Mouse (Mus musculus) left cerebral cortex, postnatal 14 days (tissue): Measurements from ENCODE around the gene Pnpla3. TPM values are rescaled to one million over a fixed set of nuclear protein-coding genes. Genes with fewer than 3 reads are reported as not detected.
"Not testable (repeated sequence)": the region's sequence is repeated elsewhere in the genome, so short reads cannot be mapped to it uniquely, and the experiment has no call there.

ENCODE experiments used
- DNase-seq, 2 experiments: peaks; one replicate each; pipeline ENCODE4 v3.0.0; 2021 to 2022; ENCODE audit warnings: low spot score in 2 of 2, mixed read lengths in 1 of 2
- intact Hi-C: fragments of 180-260 bp; cut with DNase I; formaldehyde crosslinking; loops from one replicate; pipeline ENCODE4 v1.15.1; 2025
- long read RNA-seq, 2 experiments: library from polyadenylated mRNA; stranded (forward); transcript quantifications; one replicate each; pipeline ENCODE4 v2.0.0; 2021
- total RNA-seq, 2 experiments: library from RNA; stranded (reverse); gene quantifications; 2 replicates each; pipeline ENCODE4 v1.2.3; 2021

Pnpla3 gene
- total RNA-seq: 10 to 100 TPM in 1 of 2 experiments, 1 to 10 TPM in 1; 7.6 to 10.2 TPM
- long read RNA-seq, experiment 1, partial matches to known transcripts: 0 of 1 reads
- long read RNA-seq, experiment 1, other reads (novel, unspliced or antisense): 1 of 1 reads
- long read RNA-seq, experiment 2, partial matches to known transcripts: 0 of 5 reads
- long read RNA-seq, experiment 2, other reads (novel, unspliced or antisense): 5 of 5 reads

DNA sequence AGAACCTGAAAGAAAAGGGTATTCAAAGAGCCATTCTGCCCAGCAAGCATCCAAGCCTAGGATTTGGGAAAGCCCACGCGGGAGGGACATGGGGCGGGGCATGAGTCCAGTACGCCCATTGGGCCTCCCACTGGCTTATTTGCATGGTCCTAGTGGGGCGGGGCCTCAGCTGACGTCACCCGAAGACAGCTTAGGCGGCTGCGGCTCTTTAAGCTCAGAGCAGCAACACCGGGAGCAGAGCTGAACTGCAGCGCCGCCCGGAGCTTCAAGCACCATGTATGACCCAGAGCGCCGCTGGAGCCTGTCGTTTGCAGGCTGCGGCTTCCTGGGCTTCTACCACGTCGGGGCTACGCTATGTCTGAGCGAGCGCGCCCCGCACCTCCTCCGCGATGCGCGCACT, at the start of gene Pnpla3:
Gene Pnpla3, plus strand, starts transcription at position 238 of the 400 bp plus-strand sequence.
- DNase-seq: peak; percentile 97 to 98
- intact Hi-C loops: loop anchor here (5.0 to 10.0 kb wide), 2 partner anchors 53 to 95 kb away; no protein-coding TSS in a partner anchor

DNA sequence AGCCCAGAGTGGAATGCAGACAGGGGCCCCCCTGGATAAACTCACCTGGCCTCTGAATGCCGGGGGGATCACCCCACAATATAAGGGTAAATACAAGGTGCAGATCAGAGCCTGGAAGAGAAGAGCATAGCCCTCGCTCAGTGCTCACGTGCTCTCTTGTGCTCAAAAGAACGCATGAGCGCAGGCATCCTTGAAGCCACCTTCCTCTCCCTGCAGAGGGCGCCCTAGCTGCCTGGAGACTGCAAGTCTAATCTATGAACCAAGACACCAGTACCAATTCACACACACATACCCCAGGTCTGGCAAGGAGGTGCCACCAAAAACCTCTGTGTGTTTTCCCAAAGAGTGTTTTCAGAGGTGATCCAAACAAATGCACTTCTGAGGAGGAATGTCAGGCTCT, 47.0 kb upstream of the Pnpla3 start:
- DNase-seq: peak in 1 of 2 experiments; percentile 48
- intact Hi-C loops: loop anchor here (2.0 kb wide), 1 partner anchor 510 kb away; no protein-coding TSS in a partner anchor

DNA sequence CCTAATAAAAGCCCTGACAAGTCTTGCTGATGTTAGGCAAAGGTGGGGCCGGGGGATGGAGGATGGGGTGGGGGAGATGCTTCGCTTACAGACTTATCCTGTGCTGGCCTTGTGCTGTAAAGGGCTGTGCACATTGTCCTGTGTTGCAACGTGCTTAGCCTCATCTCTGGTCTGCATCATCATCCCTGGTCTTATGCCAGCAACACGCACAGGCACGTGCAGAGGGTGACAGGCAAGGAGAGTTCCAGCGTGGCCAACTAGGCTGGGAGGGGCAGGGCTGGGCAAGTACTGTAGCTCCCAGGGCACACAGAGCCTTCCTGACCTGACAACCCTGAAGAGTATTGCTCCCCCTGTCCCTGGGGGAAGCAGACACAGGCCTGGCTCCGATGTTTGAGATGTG, 46.6 kb upstream of the Pnpla3 start:
- no peak for DNase-seq
- intact Hi-C loops: loop anchor here (2.0 kb wide), 1 partner anchor 510 kb away; no protein-coding TSS in a partner anchor

DNA sequence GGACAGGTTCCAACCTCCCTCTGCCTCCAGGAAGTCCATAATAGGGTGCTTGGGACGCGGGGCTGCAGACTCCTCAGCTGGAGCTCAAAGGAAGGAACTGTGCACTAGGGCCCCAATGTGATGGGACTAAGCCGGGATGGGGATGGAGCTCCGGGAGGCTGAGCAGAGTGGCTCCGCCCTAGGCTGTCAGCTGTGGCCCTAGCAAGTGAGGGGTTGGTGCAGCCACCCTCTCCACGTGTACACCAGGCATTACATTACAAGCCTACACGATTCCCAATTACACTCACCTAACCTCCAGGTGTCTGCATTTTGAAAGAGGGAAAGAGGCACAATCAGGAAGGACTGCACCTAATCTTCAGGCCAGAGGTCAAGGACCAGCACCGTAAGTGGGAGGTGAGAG, 44.6 kb upstream of the Pnpla3 start, which contains the start of gene Pnpla5:
Gene Pnpla5, minus strand, starts transcription at position 101 of the 400 bp plus-strand sequence.
- intact Hi-C loops: no loop called here
- DNase-seq: no peak

DNA sequence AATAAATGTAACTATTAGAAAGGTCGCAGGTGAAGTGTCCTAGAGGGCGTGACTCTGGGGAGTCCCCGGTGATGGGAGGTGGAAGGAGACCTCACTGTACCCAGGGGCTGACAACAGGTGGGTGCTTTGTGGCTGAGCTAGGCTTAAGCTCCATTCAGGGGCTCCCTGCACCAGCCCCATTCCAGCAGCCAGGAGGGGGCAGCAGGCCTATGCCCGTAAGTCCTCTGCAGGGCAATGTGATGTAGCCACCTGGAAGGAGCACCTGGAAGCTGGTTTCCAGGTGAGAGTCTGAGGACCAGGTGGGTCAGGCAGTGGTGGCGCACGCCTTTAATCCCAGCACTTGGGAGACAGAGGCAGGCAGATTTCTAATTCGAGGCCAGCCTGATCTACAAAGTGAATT, 43.6 kb upstream of the Pnpla3 start:
- intact Hi-C loops: no loop called here
- DNase-seq: no peak

DNA sequence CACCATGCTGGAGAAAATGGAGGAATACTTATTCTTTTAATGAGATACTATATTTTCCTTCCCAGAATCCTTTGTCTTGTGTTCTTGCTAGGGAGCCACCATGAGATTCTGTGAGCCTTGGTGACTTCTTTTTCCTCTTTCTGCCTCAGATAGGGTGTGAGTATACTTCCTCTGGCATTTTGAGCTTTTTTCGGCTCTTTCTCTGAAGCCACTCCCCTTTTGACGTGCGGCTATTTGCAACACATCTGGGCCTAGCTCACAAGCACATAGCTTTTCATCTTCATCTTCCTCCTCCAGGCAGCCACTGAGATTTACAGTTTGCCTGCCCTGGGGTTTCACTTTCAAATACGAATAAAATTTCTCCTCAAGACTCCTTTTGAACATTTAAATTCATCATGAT, 41.2 kb upstream of the Pnpla3 start:
- intact Hi-C loops: no loop called here
- no peak for DNase-seq

DNA sequence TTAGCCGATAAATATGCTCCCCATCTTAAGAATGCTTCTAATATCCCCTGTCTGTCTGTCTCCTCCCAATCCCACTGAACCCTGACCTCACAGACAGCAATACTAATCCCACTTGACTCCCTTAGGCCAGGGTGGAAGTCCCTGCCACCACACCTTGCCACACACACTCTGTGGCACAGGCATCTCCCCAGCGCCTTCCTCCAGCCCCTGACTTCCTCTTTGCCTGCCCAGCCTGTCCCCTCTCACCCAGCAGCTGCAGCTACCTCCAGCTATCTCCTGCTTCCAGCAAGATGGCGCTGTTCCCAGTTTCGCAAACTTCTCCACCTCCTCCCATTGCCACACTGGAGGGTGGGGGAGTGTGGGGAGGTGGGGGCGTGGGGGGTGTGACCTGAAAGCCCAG, 40.8 kb upstream of the Pnpla3 start:
- intact Hi-C loops: no loop called here
- DNase-seq: no peak

DNA sequence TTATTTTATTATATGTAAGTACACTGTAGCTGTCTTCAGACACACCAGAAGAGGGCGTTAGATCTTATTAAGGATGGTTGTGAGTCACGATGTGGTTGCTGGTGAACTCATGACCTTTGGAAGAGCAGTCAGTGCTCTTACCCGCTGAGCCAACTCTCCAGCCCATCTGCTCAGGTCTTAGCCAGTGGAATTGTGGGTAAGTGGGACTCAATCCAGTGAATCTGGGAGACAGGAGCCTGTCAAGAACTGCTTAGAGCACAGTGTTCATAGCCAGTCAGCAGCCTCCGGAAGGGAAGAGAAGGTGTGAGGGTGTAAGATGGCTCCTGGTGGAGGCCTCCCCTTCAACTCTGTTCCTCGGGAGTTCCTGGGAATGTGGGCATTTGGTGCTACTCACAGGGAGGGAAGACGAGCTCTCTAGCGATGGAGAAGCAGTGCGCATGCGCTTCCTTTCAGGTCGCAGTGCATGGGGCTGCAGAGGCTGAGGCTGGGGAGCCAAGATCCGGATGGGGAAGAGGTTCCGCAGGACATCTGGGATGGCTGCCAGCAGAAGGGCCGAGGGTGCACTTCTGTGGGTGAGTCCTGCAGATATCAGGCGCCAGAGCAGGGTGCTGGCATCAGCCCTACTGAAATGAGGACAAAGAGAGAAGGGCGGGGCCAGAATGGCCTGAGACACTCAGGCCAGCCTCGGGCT, 36.4 kb upstream of the Pnpla3 start:
- intact Hi-C loops: no loop called here
- peak in 1 of 2 experiments; percentile 10 for DNase-seq

DNA sequence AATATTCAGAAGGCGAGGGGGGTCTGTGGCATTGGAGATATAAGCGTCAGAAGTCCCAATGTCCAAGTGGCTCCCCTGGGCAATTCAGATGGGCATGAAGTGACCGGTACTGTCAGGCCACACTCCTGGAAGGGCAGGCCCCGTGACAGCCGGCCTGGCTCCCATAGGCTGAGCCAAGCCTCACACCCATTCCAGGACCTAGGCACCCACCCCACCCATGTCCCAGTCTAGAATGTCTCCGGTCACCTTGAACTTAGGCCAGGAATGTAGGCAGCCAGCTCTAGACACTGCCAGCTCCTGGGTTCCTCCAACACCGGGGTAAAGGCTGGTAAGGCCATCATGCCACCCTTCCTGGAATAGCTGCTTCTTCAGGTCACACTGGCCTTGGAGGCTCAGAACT, 35.7 kb upstream of the Pnpla3 start:
- DNase-seq: no peak
- intact Hi-C loops: no loop called here

DNA sequence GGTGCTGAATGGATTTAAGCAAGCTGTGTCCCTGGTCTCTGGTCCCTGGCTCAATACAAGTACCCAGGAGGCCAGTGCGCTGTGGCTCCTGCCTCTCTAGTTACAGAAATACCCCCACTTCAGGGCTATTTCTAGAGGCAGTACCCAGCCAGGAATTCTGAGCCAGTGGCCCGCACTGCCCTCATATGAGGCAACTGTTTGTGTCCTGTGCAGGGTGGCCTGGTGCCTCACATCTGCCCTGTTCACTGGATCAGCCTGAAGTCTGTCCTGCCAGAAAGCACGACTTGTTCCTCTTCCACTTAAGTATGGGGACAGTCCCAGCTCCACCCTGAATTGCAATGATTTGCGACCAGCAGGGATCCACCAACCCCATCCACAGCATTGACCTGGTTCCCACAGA, 34.2 kb upstream of the Pnpla3 start:
- intact Hi-C loops: no loop called here
- DNase-seq: no peak

DNA sequence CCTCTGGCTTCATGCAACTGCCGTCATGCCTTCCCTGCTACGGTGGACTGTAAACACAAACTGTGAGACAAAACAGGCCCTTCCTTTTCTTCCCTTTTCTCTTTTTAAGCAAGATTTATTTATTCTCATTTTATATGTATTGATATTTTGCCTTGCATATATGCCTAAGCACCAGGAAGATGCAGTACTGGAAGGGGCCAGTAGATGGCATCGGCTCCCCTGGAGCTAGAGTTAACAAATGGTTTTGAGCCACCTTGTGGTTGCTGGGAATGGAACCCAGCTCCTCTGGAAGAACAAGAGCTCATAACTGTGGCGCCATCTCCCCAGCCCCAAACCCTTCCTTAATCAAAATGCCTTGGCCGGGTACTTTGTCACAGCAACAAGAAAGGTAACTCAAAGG, 32.2 kb upstream of the Pnpla3 start:
- no peak for DNase-seq
- intact Hi-C loops: no loop called here

DNA sequence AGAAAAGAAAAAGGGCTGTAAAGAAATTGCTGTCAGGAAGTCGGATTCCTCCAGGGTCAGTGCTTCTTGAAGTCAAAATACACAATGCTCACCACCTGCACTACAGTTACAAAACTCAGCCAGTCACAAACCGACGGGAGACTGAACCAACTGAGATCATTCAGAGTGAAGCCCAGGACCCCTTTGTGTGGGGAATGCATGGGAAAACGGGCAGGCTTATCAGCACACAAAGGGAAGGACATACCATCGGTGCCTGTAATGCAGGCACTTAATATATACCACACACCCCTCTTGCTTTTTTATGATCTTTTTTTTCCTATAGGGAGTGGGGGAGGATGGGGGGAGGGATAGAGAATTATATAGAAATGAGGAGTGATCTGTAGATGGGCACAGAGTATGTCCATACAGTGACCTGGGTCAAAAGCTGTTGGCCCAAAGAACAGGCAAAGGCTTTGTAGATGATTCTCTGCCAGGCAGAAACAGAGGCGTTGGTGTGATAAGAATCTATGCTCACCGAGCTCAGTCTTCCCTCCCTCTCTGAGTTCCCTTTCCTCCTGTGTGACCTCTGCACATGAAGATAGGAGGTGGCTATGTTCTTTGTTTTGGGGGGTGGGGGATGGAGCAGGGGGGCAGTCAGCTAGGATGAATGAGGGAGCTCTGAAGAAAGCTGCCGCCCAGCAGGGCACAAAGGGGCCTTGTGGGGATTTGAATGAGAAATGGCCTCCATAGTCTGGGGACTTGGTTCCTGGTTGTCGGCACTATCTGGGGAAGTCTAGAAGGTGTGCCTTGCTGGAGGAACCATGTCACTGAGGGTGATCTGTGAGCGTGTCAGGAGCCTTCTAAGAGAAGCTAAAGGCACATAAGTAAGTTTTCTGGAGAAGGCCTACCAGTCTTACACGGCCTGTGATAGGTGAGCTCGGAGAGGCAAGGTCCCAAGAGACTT, 30.9 kb upstream of the Pnpla3 start:
- intact Hi-C loops: no loop called here
- DNase-seq: no peak

DNA sequence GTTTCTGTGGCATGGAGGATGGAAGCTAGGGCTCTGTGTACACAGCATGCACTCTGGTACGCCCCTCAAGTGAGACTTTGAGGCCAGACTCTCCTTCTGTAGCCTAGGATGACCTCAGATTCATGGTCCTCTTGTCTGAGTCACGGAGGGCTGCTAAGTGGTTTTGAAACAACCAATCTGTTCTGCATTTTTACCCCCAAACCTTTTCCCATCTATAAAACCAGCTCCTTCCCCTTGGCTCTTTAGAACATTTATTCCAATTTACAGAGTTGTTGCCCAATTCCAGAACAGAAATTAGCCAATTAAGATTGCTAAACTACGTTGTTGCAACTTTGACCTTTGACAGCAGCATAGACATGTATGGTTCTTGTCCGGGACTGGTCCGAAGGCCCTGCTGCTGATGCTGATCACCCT, 28.0 kb upstream of the Pnpla3 start:
- DNase-seq: no peak
- intact Hi-C loops: no loop called here

DNA sequence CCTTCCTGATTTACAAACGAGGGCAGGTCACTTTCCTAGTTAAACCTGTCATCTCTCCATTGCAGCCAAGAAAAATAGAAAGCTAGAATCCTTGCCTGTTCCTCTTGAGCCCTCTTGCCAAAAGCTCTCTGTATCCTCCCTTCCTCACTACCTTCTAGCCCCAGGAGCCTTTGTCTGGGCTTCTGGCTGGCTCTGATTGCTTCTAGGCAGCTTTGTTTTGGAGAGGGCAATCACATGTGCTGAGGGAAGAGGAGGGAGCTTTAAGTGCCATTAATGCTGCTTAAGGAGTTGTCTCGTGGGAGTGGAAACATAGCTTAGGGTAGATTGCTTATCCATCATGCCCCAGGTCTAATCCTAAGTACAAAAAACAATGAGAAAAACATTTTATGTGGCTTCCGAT, 27.5 kb upstream of the Pnpla3 start:
- intact Hi-C loops: no loop called here
- no peak for DNase-seq

DNA sequence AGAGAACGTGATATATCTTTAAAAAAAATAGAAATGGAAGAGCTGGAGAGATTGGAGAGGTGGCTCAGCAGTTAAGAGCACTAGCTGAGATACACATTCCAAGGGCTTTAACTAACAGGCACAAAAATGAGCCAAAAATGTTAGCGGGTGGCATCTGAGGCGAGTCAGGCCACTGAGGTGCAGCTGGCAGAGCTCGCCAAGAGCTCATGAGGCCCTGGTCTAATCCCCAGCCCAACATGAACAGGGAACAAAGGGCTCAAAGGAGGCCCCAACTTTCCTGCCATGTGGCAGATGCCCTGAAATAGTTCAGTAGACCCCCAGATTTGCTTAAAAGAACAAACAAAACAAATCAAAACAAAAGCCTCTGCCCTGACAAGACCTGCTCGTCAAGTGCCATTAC, 26.7 kb upstream of the Pnpla3 start:
- intact Hi-C loops: no loop called here

DNA sequence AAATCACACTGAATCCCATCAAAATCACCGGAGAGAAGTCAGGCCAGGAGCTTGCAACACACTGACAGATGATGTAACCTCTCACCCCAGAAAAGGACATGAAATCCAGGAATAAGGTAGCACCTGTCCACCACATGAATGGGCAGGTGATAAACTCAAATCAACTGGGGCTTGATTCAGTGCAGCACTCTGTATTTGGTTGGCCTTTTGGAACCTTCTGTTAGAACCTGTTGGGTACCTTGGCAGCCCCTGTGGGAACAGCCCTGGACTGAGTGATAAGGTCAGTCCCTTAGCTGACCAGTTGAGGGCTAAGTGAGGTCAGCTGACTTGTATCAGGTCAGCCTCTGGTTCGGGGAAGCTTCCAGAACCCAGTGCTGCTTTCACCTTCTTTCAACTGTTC, 11.5 kb upstream of the Pnpla3 start:
- intact Hi-C loops: no loop called here
- no peak for DNase-seq

More for the DNA sequence above, 26.7 kb upstream of the Pnpla3 start:
- no peak for DNase-seq

DNA sequence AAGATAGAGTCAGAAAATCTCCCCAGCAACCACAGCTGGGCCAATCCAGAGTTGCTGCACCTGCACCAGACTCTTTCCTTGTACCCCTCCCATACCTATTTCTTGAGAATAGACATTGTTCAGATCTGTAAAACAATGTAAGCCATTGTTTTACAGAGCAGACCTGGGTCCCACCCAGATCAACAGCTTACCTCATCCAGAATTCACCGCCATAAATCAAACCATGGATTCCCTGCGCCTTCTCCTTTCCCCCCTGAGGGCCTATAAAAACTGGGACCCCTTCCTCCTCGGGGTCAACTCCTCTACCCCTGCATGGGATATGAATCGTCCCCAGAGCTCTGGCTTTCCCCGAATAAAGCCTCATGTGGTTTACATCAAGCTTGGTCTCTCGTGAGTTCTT, 10.1 kb upstream of the Pnpla3 start:
- DNase-seq, intact Hi-C loops: not testable (repeated sequence)

DNA sequence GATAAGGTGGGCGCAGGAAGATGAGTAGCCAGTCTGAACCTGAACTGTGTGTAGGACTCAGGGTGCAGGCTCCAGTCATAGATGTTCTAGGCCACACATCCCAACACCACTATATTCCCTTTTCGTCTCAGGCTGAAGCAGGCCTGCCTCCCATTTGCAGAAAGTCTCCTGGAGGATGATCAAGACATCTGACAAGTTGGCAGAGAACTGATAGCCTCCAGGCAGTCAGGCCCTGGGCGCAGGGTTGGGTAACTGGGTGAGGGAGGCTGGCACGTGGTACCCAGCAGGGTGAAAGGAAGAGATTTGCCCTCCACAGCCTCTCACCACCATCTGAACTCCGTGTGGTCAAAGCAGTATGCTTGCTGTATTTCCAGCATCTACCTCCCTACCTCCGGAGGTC, 5.8 kb upstream of the Pnpla3 start:
- DNase-seq: no peak
- intact Hi-C loops: loop anchor here (10.0 kb wide), 1 partner anchor 47 kb away; no protein-coding TSS in a partner anchor

DNA sequence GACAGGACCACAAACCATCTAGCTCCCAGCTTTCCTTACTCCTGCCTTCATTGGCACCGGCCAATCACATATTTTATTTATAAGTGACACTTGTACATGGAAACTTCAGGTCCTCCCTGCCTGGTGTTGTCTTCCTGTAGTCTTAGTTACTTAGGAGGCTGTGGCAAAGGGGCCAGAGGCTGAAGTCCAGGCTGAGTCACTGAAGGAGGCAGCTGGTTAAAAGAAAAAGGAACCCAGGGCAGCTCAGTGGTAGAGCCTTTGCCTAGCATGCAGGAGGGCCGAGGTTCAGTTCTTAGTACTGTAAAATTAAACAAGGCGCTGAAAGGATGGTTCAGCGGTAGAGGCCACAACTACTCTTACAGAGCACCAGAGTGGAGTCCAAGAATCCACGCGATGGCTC, 819 bp upstream of the Pnpla3 start:
- intact Hi-C loops: loop anchor here (5.0 to 10.0 kb wide), 2 partner anchors 52 to 95 kb away; no protein-coding TSS in a partner anchor
- no peak for DNase-seq
